Mouse (Mus musculus): ENCODE measurements around the gene Nrbp1.

DNA sequence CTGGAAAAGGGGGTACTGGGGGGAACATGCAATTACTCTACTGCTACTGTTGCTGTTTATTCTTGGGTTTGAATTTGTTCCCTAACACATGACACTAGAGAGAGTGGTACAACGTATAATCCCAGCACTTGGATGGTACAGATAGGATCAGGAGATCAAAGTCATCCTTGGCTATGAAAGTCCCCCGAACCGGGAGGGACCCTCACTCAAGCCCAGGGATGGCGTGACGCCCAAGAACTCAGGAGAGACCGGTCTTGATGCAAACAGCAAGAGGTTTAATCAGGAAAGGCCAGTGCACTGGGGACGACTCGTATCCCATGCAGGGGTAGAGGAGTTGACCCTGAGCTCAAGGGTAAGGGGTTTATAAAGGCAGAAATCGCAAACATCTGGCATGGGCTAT is 18.0 kb upstream of the Nrbp1 start:
- TF ChIP-seq CTCF (IDR thresholded peaks at IDR 0.05; ENCODE audit: low read depth), result no peak
- TF ChIP-seq EP300 (IDR thresholded peaks at IDR 0.05; ENCODE audit: low read depth), result no peak
